Mouse (Mus musculus) Muller cell, postnatal 12 days (primary cell): Measurements from ENCODE around the gene Cel.

Source experiments
- DNase-seq: peaks from one replicate; pipeline ENCODE4 v3.0.0-alpha.2; 2015; ENCODE audit errors: inconsistent ontology term

Cel gene

DNA sequence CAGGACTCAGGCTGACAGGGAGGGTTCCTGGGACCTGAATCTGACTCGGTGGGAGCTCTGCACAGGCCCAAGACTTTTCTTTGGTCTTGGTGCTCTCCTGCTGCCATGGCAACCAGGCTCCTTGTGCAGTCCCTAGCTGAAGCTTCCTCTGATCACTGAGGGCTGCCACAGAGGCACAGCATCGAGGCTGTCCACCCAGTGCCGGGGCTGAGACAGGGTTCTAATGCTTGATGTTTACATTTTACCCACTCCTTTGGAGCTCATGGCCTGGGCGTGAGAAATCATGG lies 25.6 kb downstream of the Cel start:
- DNase-seq, result no peak

DNA sequence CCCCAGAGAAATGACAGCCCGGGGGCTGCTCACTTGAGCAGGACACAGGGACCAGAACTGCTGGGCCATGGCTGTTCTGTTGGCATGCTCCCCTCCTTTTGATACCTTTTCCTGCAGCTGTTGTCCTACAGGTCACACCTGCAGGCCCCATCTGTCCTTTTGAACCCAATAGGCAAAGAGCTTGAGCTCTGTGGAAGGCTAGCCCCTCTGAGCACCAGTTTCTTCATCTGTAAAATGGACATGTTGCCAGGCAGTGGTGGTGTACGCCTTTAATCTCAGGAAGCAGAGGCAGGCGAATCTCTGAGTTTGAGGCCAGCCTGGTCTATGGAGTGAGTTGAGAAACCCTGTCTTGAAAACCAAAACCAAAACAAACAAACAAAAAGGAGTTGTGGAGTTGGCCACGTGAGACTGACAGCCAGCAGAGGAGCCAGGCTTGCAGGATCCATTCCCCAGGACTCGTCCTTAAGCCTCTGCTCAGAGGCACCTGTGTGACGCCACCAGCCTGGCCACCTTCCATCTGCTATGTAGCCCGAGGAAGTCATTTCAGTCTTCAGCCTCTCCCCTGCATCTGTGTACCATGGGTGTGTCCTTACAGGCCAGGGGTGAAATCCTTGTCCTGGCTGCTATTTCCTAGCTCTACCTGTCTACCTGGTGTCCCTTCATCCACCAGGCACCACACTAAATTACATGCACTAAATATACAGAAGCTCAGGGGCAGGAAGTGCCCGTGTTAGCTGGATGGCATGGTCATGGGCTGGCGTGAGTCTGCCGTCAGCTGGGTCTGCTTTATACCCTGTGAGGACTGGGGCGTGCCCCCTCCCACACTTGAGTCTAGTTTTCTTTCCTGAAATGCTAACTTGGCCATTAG lies 26.2 kb downstream of the Cel start:
- DNase-seq, result no peak

GRCm38 (mm10) chr2:28536166-28536565 lies 27.0 kb downstream of the Cel start:
- DNase-seq, result no peak

- DNase-seq, result peak; percentile 70
Observed at GRCm38 (mm10) chr2:28535650-28536049, 27.6 kb downstream of the Cel start.

GRCm38 (mm10) chr2:28535263-28535540 lies 28.0 kb downstream of the Cel start:
- no peak for DNase-seq

DNA sequence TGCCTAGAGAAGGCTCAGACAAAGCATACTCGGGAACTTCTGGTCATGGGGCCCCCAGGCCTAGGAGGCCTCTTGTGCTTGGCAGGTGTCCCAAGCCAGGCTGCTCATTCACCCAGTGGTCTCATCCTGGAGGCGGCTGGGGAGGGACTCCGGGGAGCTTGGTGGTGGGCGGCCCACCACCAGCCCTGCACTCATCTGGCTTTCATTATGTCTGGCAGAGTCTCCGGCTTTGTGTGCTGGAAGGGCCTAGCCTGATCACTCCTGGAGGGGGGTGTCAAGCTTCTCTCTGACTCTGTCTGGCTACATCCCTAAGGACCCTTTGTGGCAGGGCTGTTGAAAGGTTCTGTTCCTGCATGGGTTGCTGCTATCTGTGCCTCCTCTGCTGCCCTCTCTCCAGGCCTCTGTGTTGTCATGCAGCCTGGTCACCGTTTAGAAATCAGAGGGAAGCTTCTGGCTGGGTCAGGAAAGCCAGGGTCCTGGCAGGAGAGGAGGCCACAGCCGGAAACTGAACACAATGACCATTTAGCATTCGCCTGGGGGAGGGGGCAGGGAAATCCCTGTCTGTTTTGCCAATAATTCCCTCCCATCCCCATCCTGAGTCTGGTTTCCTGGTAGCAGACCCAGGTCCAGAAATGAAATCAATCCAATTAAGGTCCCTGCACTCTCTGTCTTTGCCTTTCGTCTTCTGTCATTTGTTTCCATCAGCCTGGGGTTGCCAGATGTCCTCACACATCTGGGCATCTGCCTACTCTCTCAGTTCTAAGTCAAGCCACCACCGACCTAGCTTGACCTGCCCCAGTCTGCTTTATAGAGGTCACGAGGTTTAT lies 28.6 kb downstream of the Cel start:
- DNase-seq, result peak; percentile 73

GRCm38 (mm10) chr2:28533901-28534435 lies 29.2 kb downstream of the Cel start:
- no peak for DNase-seq

- peak; percentile 93 for DNase-seq
Observed at GRCm38 (mm10) chr2:28532938-28533771, 30.0 kb downstream of the Cel start.

DNA sequence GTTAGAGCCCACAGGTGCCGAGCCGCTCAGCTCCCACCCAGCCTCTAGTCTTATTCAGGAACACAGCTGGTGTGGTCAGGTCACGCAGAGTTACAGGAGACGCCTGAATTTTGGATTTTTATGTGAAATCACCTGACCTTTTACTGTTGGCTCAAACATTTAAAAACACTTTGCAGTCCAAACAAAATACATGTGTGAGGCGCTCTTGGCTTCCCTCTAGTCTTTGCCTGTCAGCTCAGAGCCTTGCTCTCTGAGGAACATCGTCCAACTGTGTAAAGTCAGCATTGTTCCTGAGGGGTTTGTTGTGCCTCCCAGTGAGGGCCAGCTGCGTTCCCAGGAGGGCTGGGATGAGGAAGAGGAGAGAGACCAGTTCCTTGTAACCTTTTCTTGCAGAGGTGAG lies 32.9 kb downstream of the Cel start:
- no peak for DNase-seq

- DNase-seq, result no peak
Observed at GRCm38 (mm10) chr2:28529856-28530255, 33.3 kb downstream of the Cel start.

GRCm38 (mm10) chr2:28528354-28528730 lies 34.9 kb downstream of the Cel start:
- no peak for DNase-seq

DNA sequence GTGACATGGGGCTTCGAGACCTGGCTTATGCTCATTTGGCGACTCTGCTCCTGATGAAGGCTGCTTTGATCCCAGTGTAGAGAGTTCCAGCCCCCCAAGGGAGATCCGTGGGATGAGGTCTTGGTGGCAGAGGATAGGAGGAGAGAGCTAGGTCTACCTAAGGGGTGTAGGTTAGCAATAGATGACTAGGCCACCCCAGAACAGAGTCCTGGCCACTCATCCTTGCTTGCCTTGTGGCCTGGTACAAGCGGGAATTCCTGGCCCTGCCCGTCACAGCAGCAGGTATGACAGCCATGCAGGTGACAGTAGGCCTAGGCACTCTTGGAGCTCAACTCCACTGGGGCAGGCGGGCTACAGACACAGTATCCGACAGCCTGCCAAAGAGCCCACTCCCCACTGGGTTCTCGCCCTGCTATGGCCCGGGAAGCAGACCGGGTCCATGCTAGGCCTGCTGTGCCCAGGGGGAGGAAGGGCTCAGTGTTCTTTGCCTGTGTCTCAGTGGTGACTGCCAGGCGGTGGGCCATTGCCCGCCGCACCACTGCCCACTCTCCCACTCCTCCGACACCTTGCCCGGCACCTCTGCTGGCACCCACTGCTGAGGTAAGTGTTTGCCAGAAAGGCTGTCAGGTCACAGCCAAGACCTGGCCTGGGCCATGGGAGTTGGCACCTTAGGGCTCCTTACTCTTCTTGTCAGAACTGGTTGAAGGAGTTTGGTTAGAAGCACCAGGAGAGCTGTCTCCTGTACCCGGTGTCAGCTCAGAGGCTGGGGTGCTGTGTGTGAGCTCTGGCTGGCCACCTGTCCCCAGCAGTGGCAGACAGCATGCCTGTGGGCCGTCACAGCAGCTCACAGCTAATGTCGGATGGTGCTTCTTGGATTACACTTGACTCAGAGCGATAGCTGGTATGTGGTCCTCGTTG lies 35.5 kb downstream of the Cel start:
- no peak for DNase-seq

GRCm38 (mm10) chr2:28525943-28526876 lies 37.0 kb downstream of the Cel start:
- DNase-seq, result no peak

- peak; percentile 94 for DNase-seq
Observed at GRCm38 (mm10) chr2:28525219-28525942, 37.8 kb downstream of the Cel start.

DNA sequence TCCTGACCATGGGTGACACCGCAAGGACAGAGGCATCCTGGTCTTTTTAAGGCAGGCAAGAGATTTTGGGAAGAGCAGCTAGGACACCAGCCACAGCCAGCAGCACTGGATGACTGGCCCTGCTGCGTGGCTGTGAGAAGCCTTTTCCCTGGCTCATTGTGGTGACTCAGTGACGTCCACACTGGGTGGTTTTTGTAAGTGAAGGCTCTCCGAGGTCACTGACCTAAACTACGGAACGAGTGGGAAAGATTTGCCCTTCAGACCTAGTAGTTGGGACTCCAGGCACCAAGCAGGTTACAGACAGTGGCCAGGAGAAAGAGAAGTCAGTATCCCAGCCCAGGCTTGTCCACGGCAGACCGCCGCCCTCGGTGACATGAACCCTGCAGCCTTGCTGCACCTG lies 38.8 kb downstream of the Cel start:
- peak; percentile 49 for DNase-seq

DNA sequence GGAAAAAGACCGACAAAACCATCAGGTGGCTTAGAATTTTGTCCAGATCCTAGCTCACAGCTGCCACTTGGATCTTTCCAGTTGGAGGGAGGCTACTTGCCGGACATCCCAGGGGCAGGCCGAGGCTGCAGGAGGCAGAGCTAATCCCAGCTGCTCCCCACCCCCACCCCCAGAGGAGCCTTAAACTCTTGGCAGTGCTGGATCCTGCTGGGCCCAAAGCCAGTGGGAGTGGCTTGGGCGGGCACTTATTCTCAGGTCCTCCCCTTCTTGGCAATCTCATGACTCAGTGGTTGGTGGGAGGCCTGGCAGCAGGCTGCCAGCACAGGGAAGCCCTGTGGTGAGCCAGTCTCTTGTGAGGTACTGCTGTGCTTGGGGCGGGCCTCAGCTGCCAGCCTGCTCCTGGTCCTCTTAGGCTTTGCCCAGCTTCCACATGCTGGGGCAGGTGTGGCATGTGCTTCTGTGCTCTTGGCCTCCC lies 39.5 kb downstream of the Cel start:
- peak; percentile 99 for DNase-seq

- DNase-seq, result no peak
Observed at GRCm38 (mm10) chr2:28522166-28522565, 41.0 kb downstream of the Cel start.

DNA sequence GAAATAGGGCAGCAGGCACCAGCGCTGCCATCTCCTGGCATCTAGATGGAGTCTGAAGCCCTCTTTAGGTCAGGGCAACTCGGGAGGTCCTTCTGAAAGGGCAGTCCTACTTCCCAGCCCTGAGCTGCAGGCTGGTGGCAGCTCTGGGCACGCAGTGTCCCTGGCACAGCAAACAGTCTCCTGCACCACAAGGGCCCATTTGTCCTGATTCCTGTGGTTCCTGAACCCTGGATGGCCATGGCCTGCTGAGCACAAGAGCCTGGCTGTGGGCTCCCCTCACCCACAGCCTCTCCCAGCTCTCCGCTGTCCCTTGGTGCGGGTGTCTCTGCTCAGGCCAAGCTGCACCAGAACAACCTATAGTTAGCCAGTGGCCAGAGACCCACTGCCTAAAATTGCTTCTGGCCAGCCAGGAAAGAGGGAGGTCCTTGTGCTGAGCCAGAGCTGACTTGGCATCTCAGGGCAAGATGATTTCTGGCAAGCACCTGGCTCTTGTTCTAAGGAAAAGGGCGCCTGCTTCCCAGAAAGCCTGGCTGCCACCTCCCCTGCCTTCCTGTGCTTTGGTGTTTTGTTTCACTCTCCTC lies 41.5 kb downstream of the Cel start:
- peak; percentile 72 for DNase-seq

DNA sequence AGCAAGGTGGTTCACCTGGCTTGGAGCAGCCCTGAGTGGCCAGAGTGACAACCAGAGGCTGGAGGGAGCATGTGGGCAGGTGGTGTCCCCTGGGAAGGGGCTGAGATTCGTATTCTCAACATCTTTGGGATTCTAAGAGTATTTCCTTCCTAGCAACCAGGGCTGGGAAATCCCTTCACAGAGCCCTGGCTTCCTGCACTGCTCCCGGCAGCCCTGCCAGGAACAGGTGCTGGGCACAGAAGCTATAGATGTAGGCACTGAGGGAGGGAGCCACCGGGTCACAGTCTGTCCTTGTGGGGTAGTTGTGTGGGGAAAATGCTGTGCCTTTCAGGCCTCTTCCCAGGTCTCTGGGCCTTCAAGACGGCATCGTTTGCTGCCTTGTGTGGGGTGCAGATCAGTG lies 42.6 kb downstream of the Cel start:
- no peak for DNase-seq
